In the genomic region with DNA sequence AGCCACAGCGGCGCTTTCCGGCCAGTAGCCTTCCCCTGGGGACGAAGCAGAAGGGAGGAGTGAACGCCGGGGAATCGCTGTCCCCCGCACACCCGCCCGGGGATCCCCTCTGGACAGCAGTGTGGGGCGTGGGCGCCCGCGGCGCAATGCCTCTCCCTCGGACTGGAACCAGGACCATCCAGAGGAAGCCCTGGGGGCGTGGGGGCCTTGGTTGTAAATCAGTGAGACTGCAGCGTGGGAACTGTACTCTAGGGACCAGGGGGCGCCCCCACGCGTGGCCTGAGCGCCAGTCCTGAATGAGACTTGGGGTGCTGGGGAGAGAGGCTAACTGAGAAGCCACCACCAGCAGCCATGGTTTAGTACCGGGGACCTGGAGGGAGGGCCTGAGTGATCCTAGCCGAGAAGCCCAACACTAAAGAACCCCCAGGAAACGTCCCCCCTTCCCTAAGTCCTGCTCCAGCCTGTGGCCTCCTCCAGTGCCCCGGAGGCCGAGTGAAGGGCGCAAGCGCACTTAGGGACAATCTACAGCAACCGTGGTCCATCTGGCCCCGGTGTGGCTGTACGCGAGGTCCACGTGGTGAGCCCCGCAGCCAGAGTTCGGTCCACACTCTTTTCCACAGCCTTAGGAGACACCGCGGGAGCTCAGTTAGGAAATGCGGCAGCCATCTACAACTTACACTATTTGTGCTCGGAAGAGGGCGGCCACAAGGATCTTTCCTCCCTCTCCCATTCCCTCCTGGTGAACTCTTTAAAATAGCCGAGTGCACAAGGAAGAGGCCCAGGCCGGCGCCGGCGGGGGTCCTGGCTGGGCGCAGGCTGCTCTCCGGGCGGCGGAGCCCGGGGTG, we compare ENCODE assay signal across 7 mouse cellular contexts. TPM values are rescaled to one million over a fixed set of nuclear protein-coding genes. Genes with fewer than 3 reads are reported as not detected.
DNase-seq lines count a peak whose midpoint lies in the region; ATAC-seq lines count a peak whose summit lies in the region.

No protein-coding gene starts in this region.

- peak overlapping the region; percentile 79 for H3K9ac ChIP-seq in hindbrain, embryonic 15.5 days
- H3K9ac ChIP-seq in limb, embryonic 15.5 days: peak overlapping the region; percentile 83
- H3K9ac ChIP-seq in midbrain, embryonic 15.5 days: peak overlapping the region; percentile 86

- ATAC-seq in hindbrain, embryonic 15.5 days (ENCODE audit: low FRiP score, low read depth): no peak
- ATAC-seq in limb, embryonic 15.5 days (ENCODE audit: insufficient number of reproducible peaks, low FRiP score, low TSS enrichment, low read depth): no peak
- no peak for ATAC-seq in midbrain, embryonic 15.5 days (replicated peaks)

- peak overlapping the region; percentile 97 for H3K27ac ChIP-seq in hindbrain, embryonic 15.5 days (replicated peaks)
- peak overlapping the region; percentile 99 for H3K27ac ChIP-seq in limb, embryonic 15.5 days
- peak overlapping the region; percentile 95 for H3K27ac ChIP-seq in midbrain, embryonic 15.5 days

- DNase-seq in ZHBTc4 (ENCODE audit: low read depth, low spot score): peak; percentile 48
- DNase-seq in cerebellum, adult 8-10 months: peak; percentile 64
- peak; percentile 21 to 39 for DNase-seq in frontal cortex, postnatal 25 days (ENCODE audit: low spot score in 2 of 2)
- DNase-seq in splenic B cell, adult 2 months (ENCODE audit: low read depth, low spot score): peak; percentile 58

- H3K27me3 ChIP-seq in hindbrain, embryonic 15.5 days: no peaks in the 10 kb centered on the region
- 0 out of 2 replicates have a peak, but pooled peaks cover under 1% of the 10 kb centered on the region for H3K27me3 ChIP-seq in limb, embryonic 15.5 days
- no peaks in the 10 kb centered on the region for H3K27me3 ChIP-seq in midbrain, embryonic 15.5 days (replicated peaks)
- H3K27me3 ChIP-seq in splenic B cell, adult 2 months (ENCODE audit: control insufficient read depth, insufficient read depth, low read length, poor library complexity, severe bottlenecking): no peaks in the 10 kb centered on the region

- no peaks in the 10 kb centered on the region for H3K9me3 ChIP-seq in hindbrain, embryonic 15.5 days
- no peaks in the 10 kb centered on the region for H3K9me3 ChIP-seq in limb, embryonic 15.5 days
- no peaks in the 10 kb centered on the region for H3K9me3 ChIP-seq in midbrain, embryonic 15.5 days

- no peaks in the 10 kb centered on the region for H3K36me3 ChIP-seq in hindbrain, embryonic 15.5 days
- no peaks in the 10 kb centered on the region for H3K36me3 ChIP-seq in limb, embryonic 15.5 days
- no peaks in the 10 kb centered on the region for H3K36me3 ChIP-seq in midbrain, embryonic 15.5 days (replicated peaks)
- 0 out of 2 replicates have a peak, but pooled peaks cover 1% of the 10 kb centered on the region for H3K36me3 ChIP-seq in splenic B cell, adult 2 months (ENCODE audit: control insufficient read depth, insufficient read depth, low read length, poor library complexity, severe bottlenecking)

- H3K4me3 ChIP-seq in hindbrain, embryonic 15.5 days: peak overlapping the region; percentile 70
- peak overlapping the region; percentile 84 for H3K4me3 ChIP-seq in limb, embryonic 15.5 days
- H3K4me3 ChIP-seq in midbrain, embryonic 15.5 days: peak overlapping the region; percentile 81

- H3K4me2 ChIP-seq in hindbrain, embryonic 15.5 days: peak overlapping the region; percentile 94
- H3K4me2 ChIP-seq in limb, embryonic 15.5 days: peak overlapping the region; percentile 94
- peak overlapping the region; percentile 100 for H3K4me2 ChIP-seq in midbrain, embryonic 15.5 days

- H3K4me1 ChIP-seq in hindbrain, embryonic 15.5 days (replicated peaks): peaks cover 53% of the 10 kb centered on the region
- peaks cover 19% of the 10 kb centered on the region for H3K4me1 ChIP-seq in limb, embryonic 15.5 days
- peaks cover 43% of the 10 kb centered on the region for H3K4me1 ChIP-seq in midbrain, embryonic 15.5 days

- WGBS in hindbrain, embryonic 15.5 days: under 1% methylated on average over 51 of the region's 51 CpGs
- under 1% methylated on average over 51 of the region's 51 CpGs for WGBS in limb, embryonic 15.5 days
- under 1% methylated on average over 51 of the region's 51 CpGs for WGBS in midbrain, embryonic 15.5 days

RNA-seq across cellular contexts. Expression of a gene that starts 9.4 kb away (rescaled TPM):
- 16.3 and 16.6 TPM in 2 replicates for polyA plus RNA-seq in hindbrain, embryonic 15.5 days (2015; fragmentation: Nextera tagmentation; extraction: Ambion mirVana)
- 17.4 and 19.5 TPM in 2 replicates for polyA plus RNA-seq in limb, embryonic 15.5 days (2015; fragmentation: Nextera tagmentation; extraction: Ambion mirVana)
- polyA plus RNA-seq in midbrain, embryonic 15.5 days (2015; fragmentation: Nextera tagmentation; extraction: Ambion mirVana): 15.5 and 15.7 TPM in 2 replicates
